Mouse (Mus musculus) liver, postnatal 0 days (tissue): ENCODE data around the gene Ebf4. TPM values are rescaled to one million over a fixed set of nuclear protein-coding genes. Genes with fewer than 3 reads are reported as not detected.
A peak's percentile ranks its signal among the peaks of the same experiment; 100 is the strongest.

Experiments
- ATAC-seq: fragments of 200-750 bp; cut with Nextera tagmentation; 2 replicates; pipeline ENCODE4 v1.8.0; 2017; ENCODE audit warnings: mild to moderate bottlenecking, moderate library complexity
- DNase-seq: peaks from one replicate; pipeline ENCODE4 v3.0.0-alpha.2; 2016
- H3K27ac ChIP-seq: fragments of 300-500 bp; sonication (generic); 2 replicates; pipeline ENCODE4 v1.5.1; 2014; ENCODE audit warnings: antibody characterized with exemption, moderate library complexity, mild to moderate bottlenecking, low read depth
- H3K27me3 ChIP-seq: fragments of 300-500 bp; sonication (generic); 2 replicates; pipeline ENCODE4 v1.6.1; 2014; ENCODE audit warnings: low read length, control low read depth, mixed read lengths; ENCODE audit not compliant: insufficient read depth
- H3K36me3 ChIP-seq: fragments of 300-500 bp; sonication (generic); replicated peaks from 2 replicates; pipeline ENCODE4 v1.6.1; 2014; ENCODE audit warnings: mild to moderate bottlenecking, control low read depth, low read length, moderate library complexity, mixed read lengths; ENCODE audit not compliant: insufficient read depth
- H3K4me1 ChIP-seq: fragments of 300-500 bp; sonication (generic); 2 replicates; pipeline ENCODE4 v1.6.1; 2014; ENCODE audit warnings: antibody characterized with exemption, mild to moderate bottlenecking, control low read depth; ENCODE audit not compliant: insufficient read depth
- H3K4me2 ChIP-seq: fragments of 300-500 bp; sonication (generic); 2 replicates; pipeline ENCODE4 v1.6.1; 2014; ENCODE audit warnings: low read depth, mild to moderate bottlenecking, low read length, moderate library complexity, mixed read lengths
- H3K4me3 ChIP-seq: fragments of 300-500 bp; sonication (generic); 2 replicates; pipeline ENCODE4 v1.5.1; 2014; ENCODE audit warnings: low read depth, low read length
- H3K9ac ChIP-seq: fragments of 300-500 bp; sonication (generic); replicated peaks from 2 replicates; pipeline ENCODE4 v1.6.1; 2014; ENCODE audit warnings: mild to moderate bottlenecking, moderate library complexity
- H3K9me3 ChIP-seq: fragments of 300-500 bp; sonication (generic); 2 replicates; pipeline ENCODE4 v1.6.1; 2016; ENCODE audit warnings: mild to moderate bottlenecking, control low read depth, low read length, mixed read lengths
- CTCF ChIP-seq: sonication (generic); IDR thresholded peaks from 2 replicates; pipeline ENCODE4 v1.5.1; 2016; ENCODE audit warnings: antibody characterized with exemption, low read depth
- EP300 ChIP-seq: IDR thresholded peaks from 2 replicates; pipeline ENCODE4 v1.6.1; 2016; ENCODE audit warnings: antibody characterized with exemption, low read depth, mild to moderate bottlenecking
- WGBS: fragments of 180-500 bp; shearing (Covaris S2); extraction: QIAGEN DNeasy Blood & Tissue Kit; methylation state at CpG from one replicate; pipeline ENCODE4 v1.1.7; 2014; ENCODE audit not compliant: insufficient replicate concordance; 5-methylcytosine and 5-hydroxymethylcytosine counted together
- polyA plus RNA-seq: library from polyadenylated mRNA; unstranded; fragments of >200 nt; fragmentation: Nextera tagmentation; extraction: Ambion mirVana; gene quantifications from 2 replicates; pipeline ENCODE4 v1.2.1, GENCODE M21; 2015

Gene Ebf4
- polyA plus RNA-seq, result 0.08 and 0.11 TPM in 2 replicates

- no peak for TF ChIP-seq EP300
- no peak for TF ChIP-seq CTCF
- Histone ChIP-seq H3K4me1 (peaks cover 2% of the 10 kb centered on the region; the same call in 1 of the 2 replicates), H3K27ac (no peak within 1 kb of the TSS), H3K9me3 (no peaks in the 10 kb centered on the region), H3K36me3 (no peaks in the 10 kb centered on the region), H3K4me2 (peak within 1 kb of the TSS; percentile 76), H3K4me3 (peak within 1 kb of the TSS; percentile 56), H3K9ac (peak within 1 kb of the TSS; percentile 17; the same call in 1 of the 2 replicates), H3K27me3 (peaks cover 64% of the 10 kb centered on the region)
- WGBS, result 0% methylated on average over 12 of the region's 39 CpGs
- peak; percentile 31 for DNase-seq
- no peak for ATAC-seq
These were observed at the start of gene Ebf4 for GRCm38 (mm10) chr2:130294936-130295277. Gene Ebf4, plus strand, starts transcription at chr2:130295169.

- no peaks in the 10 kb centered on the region for H3K9me3 ChIP-seq
- H3K9ac ChIP-seq, result no peak overlapping the region
- H3K4me3 ChIP-seq, result no peak overlapping the region
- DNase-seq (peak; percentile 16), ATAC-seq (no peak)
- H3K36me3 ChIP-seq, result no peaks in the 10 kb centered on the region
- H3K27me3 ChIP-seq, result no peaks in the 10 kb centered on the region
- no peaks in the 10 kb centered on the region for H3K4me1 ChIP-seq
- 47% methylated on average over 9 of the region's 9 CpGs for WGBS
- TF ChIP-seq EP300 (no peak), CTCF (peak; percentile 67)
- H3K27ac ChIP-seq, result no peak overlapping the region
- H3K4me2 ChIP-seq, result no peak overlapping the region
These were observed 48.1 kb upstream of the Ebf4 start for GRCm38 (mm10) chr2:130246912-130247311.

GRCm38 (mm10) chr2:130248226-130248625 lies 46.7 kb upstream of the Ebf4 start:
- no peak overlapping the region for H3K4me2 ChIP-seq
- WGBS, result 55% methylated on average over 7 of the region's 7 CpGs
- TF ChIP-seq CTCF (no peak), EP300 (no peak)
- ATAC-seq (no peak), DNase-seq (no peak)
- no peaks in the 10 kb centered on the region for H3K9me3 ChIP-seq
- H3K27me3 ChIP-seq, result no peaks in the 10 kb centered on the region
- H3K4me1 ChIP-seq, result no peaks in the 10 kb centered on the region
- no peak overlapping the region for H3K4me3 ChIP-seq
- H3K9ac ChIP-seq, result no peak overlapping the region
- no peaks in the 10 kb centered on the region for H3K36me3 ChIP-seq
- H3K27ac ChIP-seq, result no peak overlapping the region

GRCm38 (mm10) chr2:130256762-130257161 lies 38.2 kb upstream of the Ebf4 start:
- no peak for DNase-seq
- H3K4me3 ChIP-seq, result no peak overlapping the region
- no peaks in the 10 kb centered on the region for H3K27me3 ChIP-seq
- no peaks in the 10 kb centered on the region for H3K9me3 ChIP-seq
- H3K4me2 ChIP-seq, result no peak overlapping the region
- H3K27ac ChIP-seq, result no peak overlapping the region
- 59% methylated on average over 4 of the region's 4 CpGs for WGBS
- H3K4me1 ChIP-seq, result peaks cover 4% of the 10 kb centered on the region; the same call in 1 of the 2 replicates
- no peak for TF ChIP-seq CTCF
- no peak for ATAC-seq
- no peak overlapping the region for H3K9ac ChIP-seq
- no peaks in the 10 kb centered on the region for H3K36me3 ChIP-seq

GRCm38 (mm10) chr2:130260822-130261221 lies 34.1 kb upstream of the Ebf4 start:
- Histone ChIP-seq H3K36me3 (no peaks in the 10 kb centered on the region), H3K4me3 (no peak overlapping the region), H3K4me2 (no peak overlapping the region; the same call in 1 of the 2 replicates), H3K27ac (no peak overlapping the region), H3K9ac (no peak overlapping the region), H3K9me3 (no peaks in the 10 kb centered on the region), H3K27me3 (no peaks in the 10 kb centered on the region), H3K4me1 (peaks cover 12% of the 10 kb centered on the region)
- DNase-seq (no peak), ATAC-seq (no peak)
- WGBS, result 63% methylated on average over 4 of the region's 4 CpGs
- TF ChIP-seq EP300 (no peak), CTCF (no peak)

- no peaks in the 10 kb centered on the region for H3K9me3 ChIP-seq
- WGBS, result 36% methylated on average over 2 of the region's 2 CpGs
- no peak for DNase-seq
- H3K27me3 ChIP-seq, result no peaks in the 10 kb centered on the region
- H3K36me3 ChIP-seq, result no peaks in the 10 kb centered on the region
- H3K4me1 ChIP-seq, result peaks cover 12% of the 10 kb centered on the region
- no peak overlapping the region for H3K27ac ChIP-seq
- no peak overlapping the region for H3K9ac ChIP-seq
- no peak overlapping the region for H3K4me3 ChIP-seq
- H3K4me2 ChIP-seq, result peak overlapping the region; percentile 42
- no peak for TF ChIP-seq EP300
- TF ChIP-seq CTCF, result no peak
- peak; percentile 52 for ATAC-seq
These were observed 33.1 kb upstream of the Ebf4 start for GRCm38 (mm10) chr2:130261914-130262313.

GRCm38 (mm10) chr2:130262398-130262797 lies 32.6 kb upstream of the Ebf4 start:
- no peaks in the 10 kb centered on the region for H3K36me3 ChIP-seq
- ATAC-seq (peak; percentile 85), DNase-seq (no peak)
- H3K4me1 ChIP-seq, result peaks cover 12% of the 10 kb centered on the region
- peak overlapping the region; percentile 42 for H3K4me2 ChIP-seq
- H3K9me3 ChIP-seq, result no peaks in the 10 kb centered on the region
- H3K27ac ChIP-seq, result no peak overlapping the region
- no peak overlapping the region for H3K9ac ChIP-seq
- no peaks in the 10 kb centered on the region for H3K27me3 ChIP-seq
- 11% methylated on average over 2 of the region's 2 CpGs for WGBS
- no peak for TF ChIP-seq CTCF
- TF ChIP-seq EP300, result peak; percentile 65
- H3K4me3 ChIP-seq, result no peak overlapping the region
